Comparison of ENCODE assay signal across 30 mouse cellular contexts in genomic region chr14:31697755-31698154, GRCm38 (mm10). TPM values are rescaled to one million over a fixed set of nuclear protein-coding genes. Genes with fewer than 3 reads are reported as not detected.
A peak's percentile ranks its signal among the peaks of the same experiment; 100 is the strongest.
DNase-seq lines count a peak whose midpoint lies in the region; ATAC-seq and TF ChIP-seq lines count a peak whose summit lies in the region.
"Had no signal": no experiment of that assay in that cellular context is flagged by ENCODE, and none has a peak within 500 bp of the region (broad histone marks: within the 10 kb centered on the region; RNA-seq: fewer than 3 reads in every experiment).

No protein-coding gene starts in this region.

- no peaks in the 10 kb centered on the region for H3K27me3 ChIP-seq in heart, embryonic 11.5 days (ENCODE audit: control insufficient read depth, insufficient read depth, low read length)
- H3K27me3 ChIP-seq in heart, embryonic 14.5 days (ENCODE audit: control insufficient read depth, insufficient read depth, low read length): no peaks in the 10 kb centered on the region
- H3K27me3 ChIP-seq in heart, postnatal 0 days (ENCODE audit: control insufficient read depth, insufficient read depth, low read length): no peaks in the 10 kb centered on the region
- H3K27me3 ChIP-seq: CH12.LX; embryonic facial prominence, embryonic 13.5 days; forebrain, embryonic 12.5 days; forebrain, embryonic 15.5 days; hindbrain, embryonic 12.5 days; hindbrain, embryonic 15.5 days; Patski had no signal

- TF ChIP-seq EP300 in heart, postnatal 0 days (IDR thresholded peaks at IDR 0.05; ENCODE audit: low read depth): no peak

- no peaks in the 10 kb centered on the region for H3K9me3 ChIP-seq in heart, embryonic 11.5 days (replicated peaks; ENCODE audit: control insufficient read depth, low read length)
- no peaks in the 10 kb centered on the region for H3K9me3 ChIP-seq in heart, embryonic 14.5 days (ENCODE audit: control insufficient read depth, low read length)
- H3K9me3 ChIP-seq in heart, postnatal 0 days (replicated peaks; ENCODE audit: control insufficient read depth, low read length): no peaks in the 10 kb centered on the region
- H3K9me3 ChIP-seq: embryonic facial prominence, embryonic 10.5 days; embryonic facial prominence, embryonic 13.5 days; forebrain, embryonic 12.5 days; forebrain, embryonic 15.5 days; G1E; hindbrain, embryonic 12.5 days; hindbrain, embryonic 15.5 days had no signal

- intact Hi-C loops in gastrocnemius, adult 2 months (cut with DNase I): loop anchor here (5.0 kb wide), 1 partner anchor 40 kb away; no protein-coding TSS in a partner anchor
- intact Hi-C loops in heart, postnatal 25 days (cut with DNase I): no loop called here

- TF ChIP-seq CTCF in gastrocnemius, adult 2 months (IDR thresholded peaks at IDR 0.05): no peak
- no peak for TF ChIP-seq CTCF in heart, postnatal 0 days (IDR thresholded peaks at IDR 0.05; ENCODE audit: low read depth)

- H3K27ac ChIP-seq in gastrocnemius, adult 2 months: peak overlapping the region; percentile 68
- peak overlapping the region; percentile 25 for H3K27ac ChIP-seq in heart, embryonic 11.5 days (ENCODE audit: low read depth, low read length)
- H3K27ac ChIP-seq in heart, embryonic 14.5 days (replicated peaks in 1 of 2; ENCODE audit: control insufficient read depth in 1 of 2, insufficient read depth in 1 of 2, low read depth in 2 of 2, low read length in 2 of 2): peak overlapping the region; percentile 77
- peak overlapping the region; percentile 76 for H3K27ac ChIP-seq in heart, postnatal 0 days (ENCODE audit: low read depth)
- H3K27ac ChIP-seq: embryonic facial prominence, embryonic 10.5 days; embryonic facial prominence, embryonic 13.5 days; forebrain, embryonic 12.5 days; forebrain, embryonic 15.5 days; hindbrain, embryonic 12.5 days; hindbrain, embryonic 15.5 days; kidney, postnatal 0 days had no signal

- H3K36me3 ChIP-seq in heart, embryonic 11.5 days (ENCODE audit: control insufficient read depth, insufficient read depth, low read length): peaks cover 8% of the 10 kb centered on the region; the same call in 1 of the 2 replicates
- peaks cover 36% of the 10 kb centered on the region for H3K36me3 ChIP-seq in heart, embryonic 14.5 days (ENCODE audit: control insufficient read depth, insufficient read depth, low read length)
- peaks cover 35% of the 10 kb centered on the region for H3K36me3 ChIP-seq in heart, postnatal 0 days (replicated peaks; ENCODE audit: control insufficient read depth, insufficient read depth, low read length)

- H3K4me2 ChIP-seq in heart, embryonic 11.5 days: no peak overlapping the region
- H3K4me2 ChIP-seq in heart, embryonic 14.5 days (ENCODE audit: low read length): no peak overlapping the region
- H3K4me2 ChIP-seq in heart, postnatal 0 days (ENCODE audit: low read depth, low read length): no peak overlapping the region
- H3K4me2 ChIP-seq: embryonic facial prominence, embryonic 13.5 days; forebrain, embryonic 12.5 days; forebrain, embryonic 15.5 days; hindbrain, embryonic 12.5 days; hindbrain, embryonic 15.5 days had no signal

- 69% methylated on average over 4 of the region's 4 CpGs for WGBS in heart, embryonic 11.5 days (ENCODE audit: insufficient replicate concordance)
- 46% methylated on average over 4 of the region's 4 CpGs for WGBS in heart, embryonic 14.5 days
- 43% methylated on average over 4 of the region's 4 CpGs for WGBS in heart, postnatal 0 days

- DNase-seq in gastrocnemius, adult 2 months: no peak
- no peak for DNase-seq in gastrocnemius, adult 18-20 months (ENCODE audit: low spot score)
- no peak for DNase-seq in heart, postnatal 4 days
- no peak for DNase-seq in heart, adult 8-10 months (ENCODE audit: low spot score)
- peak; percentile 34 for DNase-seq in heart, postnatal 0 days (ENCODE audit: low spot score)
- no peak for DNase-seq in heart, postnatal 25 days (ENCODE audit: low spot score)
- DNase-seq: adrenal gland, postnatal 10 days; adrenal gland, postnatal 36 days; embryo, embryonic 11 days; gastrocnemius, postnatal 14 days; kidney, adult 2 months had no signal

- peaks cover 2% of the 10 kb centered on the region; the same call in 1 of the 2 replicates for H3K4me1 ChIP-seq in heart, embryonic 11.5 days (ENCODE audit: control insufficient read depth, insufficient read depth, low read length)
- H3K4me1 ChIP-seq in heart, embryonic 14.5 days (ENCODE audit: control insufficient read depth in 2 of 2, insufficient read depth in 2 of 2, low read length in 2 of 2): peaks cover 12 to 22% of the 10 kb centered on the region in 2 experiments
- H3K4me1 ChIP-seq in heart, postnatal 0 days (ENCODE audit: control insufficient read depth, insufficient read depth): peaks cover 14% of the 10 kb centered on the region; the same call in 1 of the 2 replicates
- H3K4me1 ChIP-seq: embryonic facial prominence, embryonic 10.5 days; forebrain, embryonic 12.5 days; forebrain, embryonic 15.5 days; hindbrain, embryonic 12.5 days; hindbrain, embryonic 15.5 days had no signal

- ATAC-seq in heart, embryonic 11.5 days (replicated peaks; ENCODE audit: insufficient number of reproducible peaks, low FRiP score, low TSS enrichment): no peak
- ATAC-seq in heart, embryonic 14.5 days (ENCODE audit: insufficient number of reproducible peaks, insufficient read depth, low FRiP score, low read depth): no peak
- peak; percentile 74 for ATAC-seq in heart, postnatal 0 days (ENCODE audit: insufficient read depth, low read depth)
- ATAC-seq: forebrain, embryonic 15.5 days; intestine, postnatal 0 days; Patski had no signal

- H3K4me3 ChIP-seq in gastrocnemius, adult 2 months: no peak overlapping the region
- H3K4me3 ChIP-seq in heart, embryonic 11.5 days (ENCODE audit: low read depth, low read length): no peak overlapping the region
- H3K4me3 ChIP-seq in heart, embryonic 14.5 days (ENCODE audit: control insufficient read depth in 1 of 2, insufficient read depth in 1 of 2, low read depth in 1 of 2, low read length in 2 of 2): no peak overlapping the region
- H3K4me3 ChIP-seq in heart, postnatal 0 days (ENCODE audit: low read depth, low read length): no peak overlapping the region
- H3K4me3 ChIP-seq: embryonic facial prominence, embryonic 10.5 days; embryonic facial prominence, embryonic 13.5 days; erythroblast, embryonic 14.5 days; forebrain, embryonic 12.5 days; forebrain, embryonic 15.5 days; hindbrain, embryonic 12.5 days; hindbrain, embryonic 15.5 days had no signal

- H3K9ac ChIP-seq in heart, embryonic 11.5 days (ENCODE audit: low read depth, low read length): no peak overlapping the region
- no peak overlapping the region for H3K9ac ChIP-seq in heart, embryonic 14.5 days (ENCODE audit: low read length)
- H3K9ac ChIP-seq in heart, postnatal 0 days (replicated peaks; ENCODE audit: low read depth, low read length): no peak overlapping the region
- H3K9ac ChIP-seq: embryonic facial prominence, embryonic 13.5 days; forebrain, embryonic 12.5 days; forebrain, embryonic 15.5 days; hindbrain, embryonic 12.5 days; hindbrain, embryonic 15.5 days had no signal

RNA-seq across cellular contexts. Expression of gene Hacl1, which starts 56.7 kb away (rescaled TPM):
- total RNA-seq in gastrocnemius, adult 2 months (2021): 1 to 10 TPM; 4.9 to 5.7 TPM
- 10 to 100 TPM; 10.3 to 11.3 TPM for total RNA-seq in gastrocnemius, adult 18-20 months (2021)
- polyA plus RNA-seq in heart, embryonic 11.5 days (2014; fragmentation: Nextera tagmentation; extraction: Ambion mirVana): 8.5 and 16.1 TPM in 2 replicates
- 10 to 100 TPM; 10.9 to 14.0 TPM for total RNA-seq in heart, postnatal 4 days (2021)
- 12.1 and 14.3 TPM in 2 replicates for polyA plus RNA-seq in heart, embryonic 14.5 days (2014; fragmentation: Nextera tagmentation; extraction: Ambion mirVana)
- total RNA-seq in heart, adult 8-10 months (2022): 10 to 100 TPM; 12.2 to 14.6 (median 14.0) TPM
- 22.4 and 25.5 TPM in 2 replicates for total RNA-seq in heart, postnatal 0 days (2014; rRNA removed; ENCODE audit: low replicate concordance)
- 9.2 and 12.2 TPM in 2 replicates for polyA plus RNA-seq in heart, postnatal 0 days (2015; fragmentation: Nextera tagmentation; extraction: Ambion mirVana)
- total RNA-seq in heart, postnatal 25 days (2021): 10 to 100 TPM in 1 of 2 experiments, 1 to 10 TPM in 1; 5.7 to 13.6 TPM

RNA-seq across cellular contexts. Expression of gene Btd, which starts 56.9 kb away (rescaled TPM):
- total RNA-seq in gastrocnemius, adult 2 months (2021): 1 to 10 TPM; 3.8 to 5.8 TPM
- 1 to 10 TPM; 3.7 to 4.6 TPM for total RNA-seq in gastrocnemius, adult 18-20 months (2021)
- polyA plus RNA-seq in heart, embryonic 11.5 days (2014; fragmentation: Nextera tagmentation; extraction: Ambion mirVana): 22.3 and 25.0 TPM in 2 replicates
- 10 to 100 TPM; 13.0 to 14.7 TPM for total RNA-seq in heart, postnatal 4 days (2021)
- polyA plus RNA-seq in heart, embryonic 14.5 days (2014; fragmentation: Nextera tagmentation; extraction: Ambion mirVana): 20.6 and 22.3 TPM in 2 replicates
- 10 to 100 TPM in 3 of 4 experiments, 1 to 10 TPM in 1; 9.4 to 10.5 (median 10.4) TPM for total RNA-seq in heart, adult 8-10 months (2022)
- total RNA-seq in heart, postnatal 0 days (2014; rRNA removed; ENCODE audit: low replicate concordance): 29.0 and 43.1 TPM in 2 replicates
- 14.6 and 15.0 TPM in 2 replicates for polyA plus RNA-seq in heart, postnatal 0 days (2015; fragmentation: Nextera tagmentation; extraction: Ambion mirVana)
- total RNA-seq in heart, postnatal 25 days (2021): 10 to 100 TPM in 1 of 2 experiments, 1 to 10 TPM in 1; 9.1 to 10.4 TPM

RNA-seq across cellular contexts. Expression of gene Gm49387, which starts 57.1 kb away (rescaled TPM):
- total RNA-seq in gastrocnemius, adult 2 months (2021): under 1 TPM; 0.70 to 0.84 TPM
- total RNA-seq in gastrocnemius, adult 18-20 months (2021): not detected
- 0.84 TPM in 1 of 2 replicates, not detected in the other for polyA plus RNA-seq in heart, embryonic 11.5 days (2014; fragmentation: Nextera tagmentation; extraction: Ambion mirVana)
- 1 to 10 TPM in 1 of 2 experiments, not detected in 1; 2.8 TPM for total RNA-seq in heart, postnatal 4 days (2021)
- polyA plus RNA-seq in heart, embryonic 14.5 days (2014; fragmentation: Nextera tagmentation; extraction: Ambion mirVana): 1.2 and 1.8 TPM in 2 replicates
- 1 to 10 TPM in 1 of 4 experiments, under 1 TPM in 2, not detected in 1; 0.46 to 1.1 (median 0.75) TPM for total RNA-seq in heart, adult 8-10 months (2022)
- total RNA-seq in heart, postnatal 0 days (2014; rRNA removed; ENCODE audit: low replicate concordance): not detected in 2 replicates
- 1.7 and 1.9 TPM in 2 replicates for polyA plus RNA-seq in heart, postnatal 0 days (2015; fragmentation: Nextera tagmentation; extraction: Ambion mirVana)
- 1 to 10 TPM in 1 of 2 experiments, under 1 TPM in 1; 0.47 to 1.5 TPM for total RNA-seq in heart, postnatal 25 days (2021)
- total RNA-seq: adrenal gland, adult 18-20 months; adrenal gland, postnatal 36 days; CH12.LX; G1E; gastrocnemius, postnatal 14 days; gastrocnemius, postnatal 4 days; hematopoietic stem cell, adult 5-6 weeks had no signal
- polyA plus RNA-seq: cortical plate, adult 2 months; erythroblast, embryonic 14.5 days; G1E; hindbrain, embryonic 15.5 days; kidney, adult 2 months; kidney, embryonic 14.5 days; kidney, postnatal 0 days had no signal

Comparison
In these comparisons a context has a peak if more than half of its experiments do, and no peak if none do; other contexts are left out.
1. H3K27ac ChIP-seq: peak in every context shown above with its lines; median percentile 77 in heart, embryonic 14.5 days; 76 in heart, postnatal 0 days; 68 in gastrocnemius, adult 2 months; 25 in heart, embryonic 11.5 days.